Mouse (Mus musculus) hindbrain, embryonic 12.5 days (tissue): ENCODE data around the gene Gm4340. TPM values are rescaled to one million over a fixed set of nuclear protein-coding genes. Genes with fewer than 3 reads are reported as not detected.

Experiments used
- polyA plus RNA-seq: library from polyadenylated mRNA; unstranded; fragments of >200 nt; fragmentation: Nextera tagmentation; extraction: Ambion mirVana; gene quantifications from 2 replicates; pipeline ENCODE4 v1.2.1, GENCODE M21; 2016

Gene Gm4340
- polyA plus RNA-seq, 1 experiment from 2014 or later, result not detected

Other genes with a start within 250 kb of the Gm4340 start
- gene Gm21293, start 51.1 kb upstream of the Gm4340 start, polyA plus RNA-seq, result not detected in 2 replicates
- gene Gm6763, start 42.5 kb upstream of the Gm4340 start, polyA plus RNA-seq, result not detected in 2 replicates
- gene Gm8764, start 34.0 kb upstream of the Gm4340 start, polyA plus RNA-seq, result not detected in 2 replicates
- not detected in 2 replicates for gene Gm21304, start 25.5 kb upstream of the Gm4340 start, polyA plus RNA-seq
- not detected in 2 replicates for gene Gm21312, start 17.0 kb upstream of the Gm4340 start, polyA plus RNA-seq
- gene Gm20765, start 8.5 kb upstream of the Gm4340 start, polyA plus RNA-seq, result not detected in 2 replicates